Mouse (Mus musculus) liver, postnatal 0 days (tissue): ENCODE results near the gene Scai. TPM values are rescaled to one million over a fixed set of nuclear protein-coding genes. Genes with fewer than 3 reads are reported as not detected.
A peak's percentile ranks its signal among the peaks of the same experiment; 100 is the strongest.
"Not testable (repeated sequence)": the region's sequence is repeated elsewhere in the genome, so short reads cannot be mapped to it uniquely, and the experiment has no call there.

Experiments
- ATAC-seq: fragments of 200-750 bp; cut with Nextera tagmentation; 2 replicates; pipeline ENCODE4 v1.8.0; 2017; ENCODE audit warnings: mild to moderate bottlenecking, moderate library complexity
- DNase-seq: peaks from one replicate; pipeline ENCODE4 v3.0.0-alpha.2; 2016
- H3K27ac ChIP-seq: fragments of 300-500 bp; sonication (generic); 2 replicates; pipeline ENCODE4 v1.5.1; 2014; ENCODE audit warnings: antibody characterized with exemption, moderate library complexity, mild to moderate bottlenecking, low read depth
- H3K27me3 ChIP-seq: fragments of 300-500 bp; sonication (generic); 2 replicates; pipeline ENCODE4 v1.6.1; 2014; ENCODE audit warnings: low read length, control low read depth, mixed read lengths; ENCODE audit not compliant: insufficient read depth
- H3K36me3 ChIP-seq: fragments of 300-500 bp; sonication (generic); replicated peaks from 2 replicates; pipeline ENCODE4 v1.6.1; 2014; ENCODE audit warnings: mild to moderate bottlenecking, control low read depth, low read length, moderate library complexity, mixed read lengths; ENCODE audit not compliant: insufficient read depth
- H3K4me1 ChIP-seq: fragments of 300-500 bp; sonication (generic); 2 replicates; pipeline ENCODE4 v1.6.1; 2014; ENCODE audit warnings: antibody characterized with exemption, mild to moderate bottlenecking, control low read depth; ENCODE audit not compliant: insufficient read depth
- H3K4me2 ChIP-seq: fragments of 300-500 bp; sonication (generic); 2 replicates; pipeline ENCODE4 v1.6.1; 2014; ENCODE audit warnings: low read depth, mild to moderate bottlenecking, low read length, moderate library complexity, mixed read lengths
- H3K4me3 ChIP-seq: fragments of 300-500 bp; sonication (generic); 2 replicates; pipeline ENCODE4 v1.5.1; 2014; ENCODE audit warnings: low read depth, low read length
- H3K9ac ChIP-seq: fragments of 300-500 bp; sonication (generic); replicated peaks from 2 replicates; pipeline ENCODE4 v1.6.1; 2014; ENCODE audit warnings: mild to moderate bottlenecking, moderate library complexity
- H3K9me3 ChIP-seq: fragments of 300-500 bp; sonication (generic); 2 replicates; pipeline ENCODE4 v1.6.1; 2016; ENCODE audit warnings: mild to moderate bottlenecking, control low read depth, low read length, mixed read lengths
- CTCF ChIP-seq: sonication (generic); IDR thresholded peaks from 2 replicates; pipeline ENCODE4 v1.5.1; 2016; ENCODE audit warnings: antibody characterized with exemption, low read depth
- EP300 ChIP-seq: IDR thresholded peaks from 2 replicates; pipeline ENCODE4 v1.6.1; 2016; ENCODE audit warnings: antibody characterized with exemption, low read depth, mild to moderate bottlenecking
- WGBS: fragments of 180-500 bp; shearing (Covaris S2); extraction: QIAGEN DNeasy Blood & Tissue Kit; methylation state at CpG from one replicate; pipeline ENCODE4 v1.1.7; 2014; ENCODE audit not compliant: insufficient replicate concordance; 5-methylcytosine and 5-hydroxymethylcytosine counted together
- polyA plus RNA-seq: library from polyadenylated mRNA; unstranded; fragments of >200 nt; fragmentation: Nextera tagmentation; extraction: Ambion mirVana; gene quantifications from 2 replicates; pipeline ENCODE4 v1.2.1, GENCODE M21; 2015

The Scai gene
- 0.56 and 0.70 TPM in 2 replicates for polyA plus RNA-seq

DNA sequence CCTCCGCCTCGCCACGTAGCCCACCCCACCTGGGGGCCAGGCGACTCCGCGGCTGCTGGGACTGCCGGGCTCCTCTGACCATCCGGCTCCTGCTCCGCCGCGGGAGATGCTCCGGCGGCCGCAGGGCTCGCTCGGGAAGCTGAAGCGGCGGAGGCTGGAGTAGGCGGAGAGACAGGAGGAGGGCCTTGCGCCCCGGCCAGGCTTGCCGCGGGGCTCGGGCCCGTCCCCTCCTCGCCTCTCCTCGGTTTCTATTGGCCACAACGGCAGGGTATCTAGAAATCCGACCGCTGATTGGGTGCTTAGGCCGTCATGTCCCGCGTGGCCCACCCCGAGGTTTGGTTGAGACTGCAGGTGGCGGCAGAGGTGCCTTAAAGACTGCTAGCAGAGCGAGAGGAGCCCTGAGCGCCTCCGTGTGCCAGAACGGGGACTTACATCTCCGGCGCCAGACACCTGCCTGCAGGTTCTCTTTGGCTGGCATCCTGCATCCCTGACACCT, at the start of gene Scai:
Gene Scai, minus strand, starts transcription at position 174 of the 496 bp plus-strand sequence.
- DNase-seq (peak; percentile 97), ATAC-seq (peak; percentile 100)
- no peaks in the 10 kb centered on the region for H3K4me1 ChIP-seq
- H3K4me3 ChIP-seq, result peak within 1 kb of the TSS; percentile 98
- peak within 1 kb of the TSS; percentile 77 for H3K27ac ChIP-seq
- H3K27me3 ChIP-seq, result no peaks in the 10 kb centered on the region
- peak within 1 kb of the TSS; percentile 86 for H3K9ac ChIP-seq
- peak; percentile 99 for TF ChIP-seq CTCF
- peak; percentile 8; the same call in 1 of the 2 replicates for TF ChIP-seq EP300
- peak within 1 kb of the TSS; percentile 97 for H3K4me2 ChIP-seq
- no peaks in the 10 kb centered on the region for H3K9me3 ChIP-seq
- 0 out of 2 replicates have a peak, but pooled peaks cover 2% of the 10 kb centered on the region for H3K36me3 ChIP-seq
- 2% methylated on average over 33 of the region's 41 CpGs for WGBS

DNA sequence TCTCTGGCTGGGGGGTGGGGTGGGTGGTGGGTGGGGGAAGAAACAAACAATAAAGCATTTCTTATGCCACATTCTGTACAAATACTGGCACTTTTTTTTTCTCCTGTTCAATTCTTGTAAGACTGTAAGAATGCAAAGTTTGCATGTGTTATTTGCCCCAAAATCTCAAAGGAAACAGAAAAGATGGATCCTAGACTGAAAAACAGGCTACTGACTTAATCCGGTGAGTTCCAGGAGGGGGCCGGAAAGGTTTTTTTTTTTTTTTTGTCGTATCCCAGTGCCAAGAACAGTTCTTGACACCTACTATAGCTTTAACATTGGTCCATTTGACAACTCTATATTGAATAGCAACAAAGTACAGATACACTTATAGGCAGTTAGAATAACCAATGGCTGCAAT, 36.2 kb upstream of the Scai start:
- Histone ChIP-seq H3K4me1 (peaks cover 21% of the 10 kb centered on the region), H3K27me3 (no peaks in the 10 kb centered on the region), H3K9me3 (no peaks in the 10 kb centered on the region), H3K9ac (peak overlapping the region; percentile 89), H3K27ac (peak overlapping the region; percentile 96), H3K4me3 (peak overlapping the region; percentile 69), H3K36me3 (no peaks in the 10 kb centered on the region), H3K4me2 (peak overlapping the region; percentile 68)
- 35% methylated on average over 3 of the region's 3 CpGs for WGBS
- TF ChIP-seq CTCF (no peak), EP300 (no peak)
- ATAC-seq, result no peak; the same call in 1 of the 2 replicates
- DNase-seq, result no peak

DNA sequence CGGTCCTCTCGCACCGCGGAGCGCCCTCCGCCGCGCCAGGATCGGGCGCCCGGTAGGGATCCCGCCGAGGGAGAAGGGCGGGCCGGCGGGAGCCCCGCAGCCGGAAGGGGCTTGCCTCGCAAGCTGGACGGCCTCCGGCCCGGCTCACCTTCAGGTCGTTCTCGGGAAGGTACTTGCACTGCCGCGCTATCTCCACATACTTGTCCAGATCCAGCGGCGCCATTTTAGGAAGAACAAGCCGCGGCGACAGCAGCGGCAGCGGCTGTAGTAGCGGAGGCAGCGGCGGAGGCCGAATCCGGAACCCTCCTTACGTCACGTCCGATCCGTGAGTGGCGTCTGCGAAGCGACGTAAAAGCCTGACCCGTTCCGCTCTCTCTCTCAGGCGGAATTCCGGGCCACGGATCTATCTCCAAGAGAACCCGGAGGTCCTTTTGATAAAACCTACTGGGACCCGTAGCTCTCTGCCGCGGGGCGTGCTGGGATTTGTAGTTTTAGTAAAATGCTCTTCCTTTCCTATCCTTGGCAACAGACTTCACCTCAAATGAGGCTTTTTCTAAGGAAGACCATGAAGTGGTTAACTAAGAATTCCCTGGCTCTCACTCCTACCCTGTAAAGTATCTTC, 35.6 kb upstream of the Scai start, which contains the start of gene Ppp6c:
Gene Ppp6c, minus strand, starts transcription at position 433 of the 622 bp plus-strand sequence.
- ATAC-seq (peak; percentile 96), DNase-seq (peak; percentile 93)
- Histone ChIP-seq H3K27ac (peak within 1 kb of the TSS; percentile 96), H3K4me1 (peaks cover 22% of the 10 kb centered on the region), H3K9ac (peak within 1 kb of the TSS; percentile 89), H3K27me3 (no peaks in the 10 kb centered on the region), H3K36me3 (no peaks in the 10 kb centered on the region), H3K4me2 (peak within 1 kb of the TSS; percentile 72), H3K4me3 (peak within 1 kb of the TSS; percentile 69), H3K9me3 (no peaks in the 10 kb centered on the region)
- TF ChIP-seq EP300 (peak; percentile 76), CTCF (no peak)
- WGBS, result under 1% methylated on average over 50 of the region's 56 CpGs

DNA sequence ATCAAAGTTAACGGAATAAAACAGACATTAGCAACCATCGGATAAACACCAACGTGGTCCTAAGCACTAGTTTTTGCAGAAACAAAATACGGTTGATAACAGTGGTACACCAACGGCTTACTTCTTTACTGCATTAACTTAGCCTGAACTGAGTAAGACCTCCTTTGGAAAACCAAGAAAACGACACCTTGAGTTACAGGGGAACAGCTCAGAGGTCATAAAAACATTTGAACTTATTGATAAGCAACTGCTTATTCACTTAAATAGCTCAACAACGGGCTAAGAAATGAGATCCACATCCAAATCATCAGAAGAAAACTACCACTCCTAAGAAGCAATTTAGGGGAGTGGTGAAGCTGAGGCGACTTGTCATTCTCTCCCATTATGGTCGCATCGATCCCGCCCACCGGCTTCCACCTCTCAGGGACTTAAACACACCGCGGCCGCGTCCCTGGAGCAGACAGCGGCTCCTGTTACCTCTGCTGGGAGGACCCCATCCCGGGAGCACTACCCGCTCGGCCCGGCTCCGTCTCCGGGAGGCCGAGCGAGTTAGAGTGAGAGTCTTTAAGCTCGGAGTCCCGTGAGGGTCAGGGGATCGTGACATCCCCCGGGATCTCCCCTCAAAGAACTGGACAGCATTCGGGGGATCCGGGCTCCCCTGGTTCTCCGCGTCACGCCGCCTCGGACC, 34.9 kb upstream of the Scai start:
- Histone ChIP-seq H3K9ac (peak overlapping the region; percentile 89), H3K4me3 (peak overlapping the region; percentile 69), H3K4me1 (peaks cover 24% of the 10 kb centered on the region), H3K27ac (peak overlapping the region; percentile 96), H3K4me2 (peak overlapping the region; percentile 72)
- peak; percentile 59 for ATAC-seq
- 3% methylated on average over 25 of the region's 36 CpGs for WGBS
- DNase-seq, result peak; percentile 27
- H3K36me3 ChIP-seq, H3K9me3 ChIP-seq, H3K27me3 ChIP-seq: not testable (repeated sequence)

DNA sequence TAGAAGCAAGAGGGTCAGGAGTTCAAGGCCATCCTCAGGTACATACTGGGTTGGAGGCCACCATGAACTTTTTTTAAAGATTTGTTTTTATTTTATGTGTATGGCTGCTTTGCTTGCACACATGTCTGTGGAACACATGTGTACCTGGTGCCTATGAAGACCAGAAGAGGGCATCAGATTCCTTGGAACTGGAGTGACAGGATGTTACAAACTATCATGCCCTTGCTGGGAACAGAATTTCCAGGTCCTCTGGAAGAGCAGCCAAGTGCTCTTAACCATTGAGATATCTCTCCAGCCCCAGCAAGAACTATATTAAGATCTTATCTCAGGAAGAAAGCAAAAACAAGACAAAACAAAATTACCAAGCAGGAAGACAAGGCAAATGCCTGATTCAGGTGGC, 34.1 kb upstream of the Scai start:
- DNase-seq (no peak), ATAC-seq (no peak)
- Histone ChIP-seq H3K9ac (peak overlapping the region; percentile 89), H3K4me3 (peak overlapping the region; percentile 69), H3K36me3 (no peaks in the 10 kb centered on the region), H3K27me3 (no peaks in the 10 kb centered on the region), H3K27ac (0 out of 2 replicates have a peak overlapping the region, but pooled peaks have one; percentile 96), H3K4me2 (peak overlapping the region; percentile 72), H3K4me1 (peaks cover 24% of the 10 kb centered on the region), H3K9me3 (no peaks in the 10 kb centered on the region)
- TF ChIP-seq EP300 (no peak), CTCF (peak; percentile 45)

DNA sequence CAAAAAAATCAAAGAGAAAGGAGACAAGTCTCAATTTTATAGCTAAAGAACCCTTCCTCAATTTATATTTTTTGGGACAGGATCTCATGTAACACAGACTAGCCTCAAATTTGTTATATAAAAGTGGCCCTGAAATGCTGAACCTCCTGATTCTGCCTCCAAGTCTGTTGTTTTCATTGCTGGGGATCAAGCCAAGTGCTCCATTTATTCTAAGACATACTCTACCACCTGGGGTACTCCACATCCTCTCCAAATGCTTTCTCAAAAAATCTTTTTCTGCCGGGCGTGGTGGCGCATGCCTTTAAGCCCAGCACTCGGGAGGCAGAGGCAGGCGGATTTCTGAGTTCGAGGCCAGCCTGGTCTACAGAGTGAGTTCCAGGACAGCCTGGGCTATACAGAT, 29.5 kb upstream of the Scai start:
- no peak overlapping the region for H3K4me2 ChIP-seq
- WGBS, result 90% methylated on average over 6 of the region's 6 CpGs
- no peak for TF ChIP-seq EP300
- TF ChIP-seq CTCF, result no peak
- no peaks in the 10 kb centered on the region for H3K36me3 ChIP-seq
- H3K4me3 ChIP-seq, result no peak overlapping the region
- ATAC-seq (no peak), DNase-seq (no peak)
- no peaks in the 10 kb centered on the region for H3K9me3 ChIP-seq
- H3K27me3 ChIP-seq, result no peaks in the 10 kb centered on the region
- no peak overlapping the region for H3K27ac ChIP-seq
- no peak overlapping the region for H3K9ac ChIP-seq
- peaks cover 30% of the 10 kb centered on the region for H3K4me1 ChIP-seq
